Mouse (Mus musculus) erythroblast, embryonic 14.5 days (primary cell): ENCODE measurements around the gene Rasl11a. TPM values are rescaled to one million over a fixed set of nuclear protein-coding genes. Genes with fewer than 3 reads are reported as not detected.

ENCODE experiments used
- H3K27me3 ChIP-seq: 2 replicates; pipeline ENCODE4 v1.6.1; 2012; ENCODE audit warnings: inconsistent platforms; ENCODE audit not compliant: control insufficient read depth
- H3K36me3 ChIP-seq: 2 replicates; pipeline ENCODE4 v1.6.1; 2012; ENCODE audit warnings: mild to moderate bottlenecking, inconsistent platforms; ENCODE audit not compliant: control insufficient read depth
- H3K4me1 ChIP-seq: 2 replicates; pipeline ENCODE4 v1.6.1; 2012; ENCODE audit warnings: inconsistent platforms; ENCODE audit not compliant: control insufficient read depth
- H3K4me3 ChIP-seq: replicated peaks from 2 replicates; pipeline ENCODE3; 2012; ENCODE audit warnings: moderate library complexity, mild to moderate bottlenecking, inconsistent platforms
- H3K9me3 ChIP-seq: 2 replicates; pipeline ENCODE4 v1.6.1; 2012; ENCODE audit warnings: low read length, inconsistent platforms, mixed read lengths; ENCODE audit not compliant: control insufficient read depth
- GATA1 ChIP-seq: IDR thresholded peaks from 2 replicates; pipeline ENCODE4 v1.6.1; 2012; ENCODE audit warnings: low read length, inconsistent platforms, mixed read lengths
- TAL1 ChIP-seq: IDR thresholded peaks from 3 replicates; pipeline ENCODE4 v1.6.1; 2012; ENCODE audit warnings: low read length, inconsistent platforms, mixed read lengths
- polyA plus RNA-seq: library from polyadenylated mRNA; stranded (reverse); fragments of >175 nt; gene quantifications from 2 replicates; pipeline ENCODE4 v1.2.3, GENCODE M21; 2012

Gene Rasl11a
- polyA plus RNA-seq, 1 experiment = 0.05 TPM

DNA sequence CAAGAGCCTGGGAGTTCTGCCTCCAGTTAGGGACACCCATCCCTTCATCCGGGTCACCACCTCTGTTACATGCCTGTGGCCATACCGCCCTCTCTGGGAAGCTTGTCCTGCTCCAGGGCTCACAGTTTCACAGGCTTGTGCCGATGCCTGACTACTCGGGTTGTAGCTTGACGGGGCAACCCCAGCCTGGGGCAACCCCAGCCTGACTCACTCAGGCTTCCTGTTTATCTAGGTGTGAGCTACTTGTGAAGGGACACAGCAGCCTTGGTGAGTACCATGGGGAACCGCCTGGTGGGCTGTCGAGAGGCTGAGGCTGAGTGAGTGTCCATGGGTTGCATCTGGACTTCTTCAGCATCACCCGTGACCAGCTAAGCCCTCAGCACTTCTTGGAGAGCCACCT is 12.7 kb downstream of the Rasl11a start:
- H3K36me3 ChIP-seq = no peaks in the 10 kb centered on the region
- no peak overlapping the region for H3K4me3 ChIP-seq
- peaks cover 8% of the 10 kb centered on the region for H3K9me3 ChIP-seq
- H3K27me3 ChIP-seq = no peaks in the 10 kb centered on the region; the same call in 1 of the 2 replicates
- TF ChIP-seq TAL1 = no peak
- no peak for TF ChIP-seq GATA1
- peaks cover 10% of the 10 kb centered on the region for H3K4me1 ChIP-seq

- H3K36me3 ChIP-seq = no peaks in the 10 kb centered on the region
- H3K4me3 ChIP-seq = no peak overlapping the region
- H3K27me3 ChIP-seq = no peaks in the 10 kb centered on the region; the same call in none of the 2 replicates
- no peak for TF ChIP-seq GATA1
- no peak for TF ChIP-seq TAL1
- H3K9me3 ChIP-seq = peaks cover 8% of the 10 kb centered on the region
- peaks cover 10% of the 10 kb centered on the region for H3K4me1 ChIP-seq
Measured at GRCm38 (mm10) chr5:146858772-146859171, 13.9 kb downstream of the Rasl11a start.

DNA sequence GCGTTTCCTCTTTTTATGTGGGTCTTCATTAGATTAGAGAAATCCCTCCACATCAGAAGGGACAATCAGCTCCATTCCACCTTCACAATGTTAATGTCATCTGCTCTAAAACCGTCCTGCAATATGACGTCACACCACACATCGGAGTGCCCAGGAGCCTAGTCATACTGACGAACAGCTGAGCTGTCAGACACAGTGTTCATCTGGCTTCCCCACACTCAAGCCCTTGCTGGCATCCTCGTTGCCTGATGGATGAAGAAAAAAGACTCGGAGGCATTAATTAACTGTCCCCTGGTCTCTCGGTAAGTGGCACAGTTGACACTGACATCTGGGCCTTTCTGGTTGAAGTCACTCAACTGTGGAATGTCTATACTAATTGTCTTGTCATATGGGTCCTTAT is 14.4 kb downstream of the Rasl11a start:
- peaks cover 8% of the 10 kb centered on the region for H3K9me3 ChIP-seq
- peaks cover 10% of the 10 kb centered on the region for H3K4me1 ChIP-seq
- TF ChIP-seq TAL1 (no peak), GATA1 (no peak)
- no peaks in the 10 kb centered on the region for H3K36me3 ChIP-seq
- no peaks in the 10 kb centered on the region; the same call in none of the 2 replicates for H3K27me3 ChIP-seq
- no peak overlapping the region for H3K4me3 ChIP-seq

- Histone ChIP-seq H3K36me3 (no peaks in the 10 kb centered on the region; the same call in 1 of the 2 replicates), H3K9me3 (peaks cover 8% of the 10 kb centered on the region), H3K4me3 (no peak overlapping the region), H3K4me1 (peaks cover 16% of the 10 kb centered on the region), H3K27me3 (no peaks in the 10 kb centered on the region; the same call in none of the 2 replicates)
- TF ChIP-seq TAL1 (no peak), GATA1 (no peak)
Measured at GRCm38 (mm10) chr5:146860222-146860998, 15.5 kb downstream of the Rasl11a start.

DNA sequence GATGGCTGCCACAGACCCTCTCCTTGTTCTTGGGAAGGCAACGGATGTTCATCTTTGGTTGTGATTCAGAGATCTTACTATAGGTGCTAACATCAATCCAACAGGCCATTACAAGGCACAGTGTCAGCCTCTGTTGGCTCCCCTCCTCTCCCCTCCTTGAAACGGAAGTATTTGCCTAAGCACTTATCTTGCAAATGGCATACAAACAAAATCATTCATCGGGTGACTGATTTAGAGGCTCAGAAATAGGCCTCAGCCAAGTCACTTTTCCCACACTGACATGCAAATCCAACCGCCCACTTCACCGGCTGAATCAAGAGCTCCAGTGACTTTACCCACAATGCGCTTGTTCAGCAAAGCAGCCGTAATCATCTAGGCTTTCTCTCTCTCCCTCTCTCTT is 16.7 kb downstream of the Rasl11a start:
- Histone ChIP-seq H3K9me3 (no peaks in the 10 kb centered on the region), H3K27me3 (no peaks in the 10 kb centered on the region; the same call in 1 of the 2 replicates), H3K4me3 (no peak overlapping the region), H3K4me1 (peaks cover 28% of the 10 kb centered on the region), H3K36me3 (no peaks in the 10 kb centered on the region; the same call in 1 of the 2 replicates)
- TF ChIP-seq GATA1 (no peak), TAL1 (no peak)

GRCm38 (mm10) chr5:146865511-146865910 is 20.6 kb downstream of the Rasl11a start:
- H3K4me1 ChIP-seq = peaks cover 43% of the 10 kb centered on the region
- H3K27me3 ChIP-seq = no peaks in the 10 kb centered on the region; the same call in 1 of the 2 replicates
- no peak for TF ChIP-seq TAL1
- no peak for TF ChIP-seq GATA1
- no peak overlapping the region for H3K4me3 ChIP-seq
- H3K36me3 ChIP-seq = no peaks in the 10 kb centered on the region; the same call in 1 of the 2 replicates
- H3K9me3 ChIP-seq = peaks cover 3% of the 10 kb centered on the region

GRCm38 (mm10) chr5:146866277-146866676 is 21.4 kb downstream of the Rasl11a start:
- TF ChIP-seq GATA1 (0 out of 2 replicates have a peak, but pooled peaks have one; percentile 13), TAL1 (peak; percentile 19; the same call in 1 of the 3 replicates)
- Histone ChIP-seq H3K9me3 (peaks cover 5% of the 10 kb centered on the region), H3K4me3 (peak overlapping the region; percentile 24), H3K27me3 (no peaks in the 10 kb centered on the region; the same call in 1 of the 2 replicates), H3K36me3 (no peaks in the 10 kb centered on the region; the same call in 1 of the 2 replicates), H3K4me1 (peaks cover 40% of the 10 kb centered on the region)

GRCm38 (mm10) chr5:146867246-146867945 is 22.5 kb downstream of the Rasl11a start:
- no peaks in the 10 kb centered on the region; the same call in 1 of the 2 replicates for H3K27me3 ChIP-seq
- H3K4me1 ChIP-seq = peaks cover 39% of the 10 kb centered on the region
- peak overlapping the region; percentile 47 for H3K4me3 ChIP-seq
- no peak for TF ChIP-seq TAL1
- TF ChIP-seq GATA1 = no peak
- peaks cover 5% of the 10 kb centered on the region for H3K9me3 ChIP-seq
- H3K36me3 ChIP-seq = no peaks in the 10 kb centered on the region; the same call in 1 of the 2 replicates

- Histone ChIP-seq H3K27me3 (no peaks in the 10 kb centered on the region; the same call in 1 of the 2 replicates), H3K4me1 (peaks cover 39% of the 10 kb centered on the region), H3K9me3 (peaks cover 5% of the 10 kb centered on the region), H3K36me3 (no peaks in the 10 kb centered on the region; the same call in 1 of the 2 replicates), H3K4me3 (no peak overlapping the region)
- no peak for TF ChIP-seq TAL1
- TF ChIP-seq GATA1 = no peak
Measured at GRCm38 (mm10) chr5:146867946-146868314, 23.1 kb downstream of the Rasl11a start.
